Mouse (Mus musculus): ENCODE measurements around the gene Olfr191. TPM values are rescaled to one million over a fixed set of nuclear protein-coding genes. Genes with fewer than 3 reads are reported as not detected.

Olfr191 gene
- total and polyA plus RNA-seq, 2 experiments from 2014 or later, result not detected

DNA sequence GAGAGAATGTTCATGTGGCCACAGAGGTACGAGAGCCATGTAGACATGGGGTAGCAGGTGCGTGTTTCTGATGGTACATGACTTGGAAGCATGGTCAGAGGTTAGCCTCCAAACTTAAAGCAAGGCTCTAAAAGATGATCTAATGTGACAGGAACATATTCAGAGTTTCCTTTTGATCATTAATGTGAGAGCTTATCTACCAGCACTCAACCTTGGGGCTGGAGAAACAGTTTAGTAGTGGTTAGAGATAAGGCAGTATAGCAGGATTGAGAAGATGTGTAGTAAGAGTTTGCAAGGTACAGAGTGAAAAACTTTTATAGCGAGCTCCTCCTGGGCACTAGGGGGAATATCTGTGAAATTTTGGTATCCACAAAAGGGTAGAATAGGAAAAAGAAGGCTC is 43.8 kb downstream of the Olfr191 start:
- DNase-seq (ENCODE audit: low spot score), result no peak
- TF ChIP-seq CTCF (IDR thresholded peaks at IDR 0.05; ENCODE audit: low read depth), result no peak
- ATAC-seq, result no peak

GRCm38 (mm10) chr16:59039710-59040109 is 49.9 kb downstream of the Olfr191 start, which contains the start of gene Olfr187:
Gene Olfr187 (minus strand): TSS chr16:59039767.
- no peak for DNase-seq (ENCODE audit: low spot score)

More for the DNA sequence above, 43.8 kb downstream of the Olfr191 start:
- WGBS, result 87% methylated on average over 3 of the region's 3 CpGs
- no peak overlapping the region for H3K27ac ChIP-seq
- H3K36me3 ChIP-seq (ENCODE audit: insufficient read depth, low read length), result no peaks in the 10 kb centered on the region
- no peak overlapping the region for H3K4me2 ChIP-seq (ENCODE audit: low read depth, low read length)
- no peaks in the 10 kb centered on the region for H3K9me3 ChIP-seq (ENCODE audit: low read length)
- no peak overlapping the region for H3K9ac ChIP-seq (replicated peaks; ENCODE audit: low read length)
- H3K4me3 ChIP-seq (ENCODE audit: low read length), result no peak overlapping the region
- H3K27me3 ChIP-seq (ENCODE audit: insufficient read depth, low read length), result no peaks in the 10 kb centered on the region
- H3K4me1 ChIP-seq (ENCODE audit: insufficient read depth, low read length), result no peaks in the 10 kb centered on the region

More at GRCm38 (mm10) chr16:59039710-59040109, 49.9 kb downstream of the Olfr191 start, which contains the start of gene Olfr187:
- 89% methylated on average over 7 of the region's 7 CpGs for WGBS
- Histone ChIP-seq H3K36me3 (ENCODE audit: insufficient read depth, low read length) (no peaks in the 10 kb centered on the region), H3K4me3 (ENCODE audit: low read length) (no peak within 1 kb of the TSS), H3K9me3 (ENCODE audit: low read length) (no peaks in the 10 kb centered on the region), H3K27me3 (ENCODE audit: insufficient read depth, low read length) (no peaks in the 10 kb centered on the region), H3K4me2 (ENCODE audit: low read depth, low read length) (no peak within 1 kb of the TSS), H3K27ac (no peak within 1 kb of the TSS), H3K4me1 (ENCODE audit: insufficient read depth, low read length) (no peaks in the 10 kb centered on the region), H3K9ac (replicated peaks; ENCODE audit: low read length) (no peak within 1 kb of the TSS)
- no peak for ATAC-seq
- no peak for TF ChIP-seq CTCF (IDR thresholded peaks at IDR 0.05; ENCODE audit: low read depth)

Other genes with a start within 250 kb of the Olfr191 start
- gene Olfr177, start 215.1 kb downstream of the Olfr191 start, total RNA-seq (2014; rRNA removed), result not detected in 2 replicates
- not detected in 2 replicates for gene Olfr177, start 215.1 kb downstream of the Olfr191 start, polyA plus RNA-seq (2015; fragmentation: Nextera tagmentation; extraction: Ambion mirVana)
- gene Olfr178, start 197.8 kb downstream of the Olfr191 start, total RNA-seq (2014; rRNA removed), result not detected in 2 replicates
- gene Olfr178, start 197.8 kb downstream of the Olfr191 start, polyA plus RNA-seq (2015; fragmentation: Nextera tagmentation; extraction: Ambion mirVana), result not detected in 2 replicates
- not detected in 2 replicates for gene Olfr181, start 161.1 kb downstream of the Olfr191 start, total RNA-seq (2014; rRNA removed)
- not detected in 2 replicates for gene Olfr181, start 161.1 kb downstream of the Olfr191 start, polyA plus RNA-seq (2015; fragmentation: Nextera tagmentation; extraction: Ambion mirVana)
- not detected in 2 replicates for gene Olfr180, start 160.4 kb downstream of the Olfr191 start, total RNA-seq (2014; rRNA removed)
- not detected in 2 replicates for gene Olfr180, start 160.4 kb downstream of the Olfr191 start, polyA plus RNA-seq (2015; fragmentation: Nextera tagmentation; extraction: Ambion mirVana)
- gene Olfr183, start 94.5 kb downstream of the Olfr191 start, total RNA-seq (2014; rRNA removed), result not detected in 2 replicates
- not detected in 2 replicates for gene Olfr183, start 94.5 kb downstream of the Olfr191 start, polyA plus RNA-seq (2015; fragmentation: Nextera tagmentation; extraction: Ambion mirVana)
- gene Olfr186, start 59.5 kb downstream of the Olfr191 start, total RNA-seq (2014; rRNA removed), result not detected in 2 replicates
- gene Olfr186, start 59.5 kb downstream of the Olfr191 start, polyA plus RNA-seq (2015; fragmentation: Nextera tagmentation; extraction: Ambion mirVana), result not detected in 2 replicates
- gene Olfr187, start 50.1 kb downstream of the Olfr191 start, total RNA-seq (2014; rRNA removed), result not detected in 2 replicates
- gene Olfr187, start 50.1 kb downstream of the Olfr191 start, polyA plus RNA-seq (2015; fragmentation: Nextera tagmentation; extraction: Ambion mirVana), result not detected in 2 replicates
- not detected in 2 replicates for gene Olfr190, start 11.8 kb downstream of the Olfr191 start, total RNA-seq (2014; rRNA removed)
- not detected in 2 replicates for gene Olfr190, start 11.8 kb downstream of the Olfr191 start, polyA plus RNA-seq (2015; fragmentation: Nextera tagmentation; extraction: Ambion mirVana)
- not detected in 2 replicates for gene Olfr193, start 22.1 kb upstream of the Olfr191 start, total RNA-seq (2014; rRNA removed)
- gene Olfr193, start 22.1 kb upstream of the Olfr191 start, polyA plus RNA-seq (2015; fragmentation: Nextera tagmentation; extraction: Ambion mirVana), result not detected in 2 replicates
- gene Olfr194, start 31.2 kb upstream of the Olfr191 start, total RNA-seq (2014; rRNA removed), result not detected in 2 replicates
- not detected in 2 replicates for gene Olfr194, start 31.2 kb upstream of the Olfr191 start, polyA plus RNA-seq (2015; fragmentation: Nextera tagmentation; extraction: Ambion mirVana)
- not detected in 2 replicates for gene Olfr195, start 57.2 kb upstream of the Olfr191 start, total RNA-seq (2014; rRNA removed)
- not detected in 2 replicates for gene Olfr195, start 57.2 kb upstream of the Olfr191 start, polyA plus RNA-seq (2015; fragmentation: Nextera tagmentation; extraction: Ambion mirVana)
- not detected in 2 replicates for gene Olfr196, start 80.6 kb upstream of the Olfr191 start, total RNA-seq (2014; rRNA removed)
- not detected in 2 replicates for gene Olfr196, start 80.6 kb upstream of the Olfr191 start, polyA plus RNA-seq (2015; fragmentation: Nextera tagmentation; extraction: Ambion mirVana)
- gene Olfr198, start 113.7 kb upstream of the Olfr191 start, total RNA-seq (2014; rRNA removed), result not detected in 2 replicates
- not detected in 2 replicates for gene Olfr198, start 113.7 kb upstream of the Olfr191 start, polyA plus RNA-seq (2015; fragmentation: Nextera tagmentation; extraction: Ambion mirVana)
- not detected in 2 replicates for gene Olfr199, start 129.9 kb upstream of the Olfr191 start, total RNA-seq (2014; rRNA removed)
- not detected in 2 replicates for gene Olfr199, start 129.9 kb upstream of the Olfr191 start, polyA plus RNA-seq (2015; fragmentation: Nextera tagmentation; extraction: Ambion mirVana)
- not detected in 2 replicates for gene Olfr201, start 182.8 kb upstream of the Olfr191 start, total RNA-seq (2014; rRNA removed)
- gene Olfr201, start 182.8 kb upstream of the Olfr191 start, polyA plus RNA-seq (2015; fragmentation: Nextera tagmentation; extraction: Ambion mirVana), result not detected in 2 replicates
- not detected in 2 replicates for gene Olfr202, start 197.0 kb upstream of the Olfr191 start, total RNA-seq (2014; rRNA removed)
- gene Olfr202, start 197.0 kb upstream of the Olfr191 start, polyA plus RNA-seq (2015; fragmentation: Nextera tagmentation; extraction: Ambion mirVana), result not detected in 2 replicates
- not detected in 2 replicates for gene Olfr203, start 209.1 kb upstream of the Olfr191 start, total RNA-seq (2014; rRNA removed)
- not detected in 2 replicates for gene Olfr203, start 209.1 kb upstream of the Olfr191 start, polyA plus RNA-seq (2015; fragmentation: Nextera tagmentation; extraction: Ambion mirVana)
- not detected in 2 replicates for gene Olfr204, start 228.4 kb upstream of the Olfr191 start, total RNA-seq (2014; rRNA removed)
- gene Olfr204, start 228.4 kb upstream of the Olfr191 start, polyA plus RNA-seq (2015; fragmentation: Nextera tagmentation; extraction: Ambion mirVana), result not detected in 2 replicates
- gene Olfr205, start 241.3 kb upstream of the Olfr191 start, total RNA-seq (2014; rRNA removed), result not detected in 2 replicates
- gene Olfr205, start 241.3 kb upstream of the Olfr191 start, polyA plus RNA-seq (2015; fragmentation: Nextera tagmentation; extraction: Ambion mirVana), result not detected in 2 replicates

Data from hindbrain, postnatal 0 days (tissue).